Mouse (Mus musculus): ENCODE data around the gene Fes.

- TF ChIP-seq CTCF (IDR thresholded peaks at IDR 0.05) (no peak), EP300 (IDR thresholded peaks at IDR 0.05) (no peak)
Observed at GRCm38 (mm10) chr7:80427730-80428129, 40.0 kb upstream of the Fes start.
